Mouse (Mus musculus) lung, adult 2 months (tissue): Measurements from ENCODE around the gene Fam124a. TPM values are rescaled to one million over a fixed set of nuclear protein-coding genes. Genes with fewer than 3 reads are reported as not detected.

Experiments
- DNase-seq: peaks from one replicate; pipeline ENCODE4 v3.0.0; 2022
- H3K4me1 ChIP-seq: fragments of 200-500 bp; 2 replicates; pipeline ENCODE4 v1.6.1; 2011; ENCODE audit warnings: low read length; ENCODE audit not compliant: control insufficient read depth, insufficient read depth
- H3K4me3 ChIP-seq: fragments of 200-500 bp; replicated peaks from 2 replicates; pipeline ENCODE3; 2011; ENCODE audit warnings: low read depth, mild to moderate bottlenecking, control low read depth, low read length; ENCODE audit errors: extremely low read depth
- CTCF ChIP-seq: fragments of 200-500 bp; IDR thresholded peaks from 2 replicates; pipeline ENCODE4 v1.5.1; 2011; ENCODE audit warnings: mild to moderate bottlenecking, low read length, control low read depth; ENCODE audit not compliant: insufficient read depth
- POLR2A ChIP-seq: fragments of 200-500 bp; IDR thresholded peaks from 2 replicates; pipeline ENCODE4 v1.6.1; 2011; ENCODE audit warnings: low read depth, mild to moderate bottlenecking, control low read depth, low read length, borderline replicate concordance; ENCODE audit errors: extremely low read depth
- WGBS: fragments of 180-500 bp; shearing (Covaris S2); methylation state at CpG from one replicate; pipeline ENCODE4 v1.1.7; 2018; 5-methylcytosine and 5-hydroxymethylcytosine counted together
- polyA plus RNA-seq: library from polyadenylated mRNA; depleted of rRNA; stranded (reverse); fragments of >200 nt; gene quantifications from 2 replicates; pipeline ENCODE4 v1.2.3, GENCODE M21; 2012; rRNA removed

Gene Fam124a
- polyA plus RNA-seq, 1 experiment, result 14.6 TPM

DNA sequence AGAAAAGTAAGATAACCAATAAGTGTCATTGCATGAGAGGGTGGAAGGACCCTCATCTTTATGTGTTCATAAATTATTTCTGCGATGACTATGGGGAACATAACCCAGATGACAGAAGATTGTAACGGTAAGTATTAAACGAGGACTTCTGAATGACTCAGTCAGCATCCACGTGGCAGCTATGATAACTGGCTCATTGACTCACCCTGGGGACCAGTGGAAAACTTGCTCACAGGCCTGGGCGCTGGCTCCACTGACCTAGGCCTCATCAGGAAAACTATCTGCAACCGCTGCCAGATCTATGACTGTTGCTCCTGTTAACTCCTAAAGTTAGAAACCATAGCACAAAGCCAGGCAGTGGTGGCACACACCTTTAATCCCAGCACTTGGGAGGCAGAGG lies 92.9 kb downstream of the Fam124a start:
- TF ChIP-seq CTCF, result no peak
- Histone ChIP-seq H3K4me1 (no peaks in the 10 kb centered on the region), H3K4me3 (no peak overlapping the region)
- no peak for DNase-seq
- 83% methylated on average over 6 of the region's 6 CpGs for WGBS

DNA sequence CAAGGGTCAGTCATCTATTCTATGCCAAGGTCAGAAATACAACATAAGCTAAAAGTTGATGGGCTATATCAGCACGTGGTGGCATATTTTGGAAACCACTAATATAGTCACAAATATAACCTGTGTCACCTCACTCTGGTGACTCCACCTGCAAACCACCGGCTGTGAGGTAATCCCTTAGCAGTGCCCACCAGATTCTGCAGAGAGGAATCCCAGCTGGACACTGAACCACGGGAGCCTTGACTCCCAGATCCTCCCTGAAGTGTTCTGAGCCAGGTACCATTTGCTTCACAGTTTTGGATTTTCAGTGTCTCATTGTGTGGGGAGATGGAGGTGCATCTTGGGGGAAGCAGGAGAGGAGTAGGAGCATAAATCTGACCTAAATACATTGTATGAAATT lies 94.8 kb downstream of the Fam124a start:
- 66% methylated on average over 3 of the region's 3 CpGs for WGBS
- Histone ChIP-seq H3K4me1 (no peaks in the 10 kb centered on the region), H3K4me3 (no peak overlapping the region)
- DNase-seq, result no peak
- TF ChIP-seq CTCF (no peak), POLR2A (no peak)

DNA sequence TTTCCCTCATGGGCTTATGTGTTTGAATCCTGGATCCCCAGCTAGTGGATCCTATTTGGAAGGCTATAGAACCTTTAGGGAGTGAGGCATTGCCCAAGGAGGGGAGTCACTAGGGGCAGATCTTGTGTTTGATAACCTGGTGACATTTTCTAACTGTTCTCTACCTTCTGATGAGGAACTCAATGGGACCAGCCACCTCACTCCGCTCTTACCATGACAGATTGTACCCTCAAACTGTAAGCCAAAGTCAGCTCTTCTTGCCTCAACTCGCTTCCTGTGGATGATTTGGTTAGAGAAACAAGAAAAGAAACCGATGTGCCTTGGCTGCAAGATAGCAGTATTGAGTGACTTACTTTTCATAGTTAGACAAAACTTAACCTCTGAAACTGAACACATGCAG lies 96.2 kb downstream of the Fam124a start:
- 89% methylated on average over 3 of the region's 3 CpGs for WGBS

DNA sequence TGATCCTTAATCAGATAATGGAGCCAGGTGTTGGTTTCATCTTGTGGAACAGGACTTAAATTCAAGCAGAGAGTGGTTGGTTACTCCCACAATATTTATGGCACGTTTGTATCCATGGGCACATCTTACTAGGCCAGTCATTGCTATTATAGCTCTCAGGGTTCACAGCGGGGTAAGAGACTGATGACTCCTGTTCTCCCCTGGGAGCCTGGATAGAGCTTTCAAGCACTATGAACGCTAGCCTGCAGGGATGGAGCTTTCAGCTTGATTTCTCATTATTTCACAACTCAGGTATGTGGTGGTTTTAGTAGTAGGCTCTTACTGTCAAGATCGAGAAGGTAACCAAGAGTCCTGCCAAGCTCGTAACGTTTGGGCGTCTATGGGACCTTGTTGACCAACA lies 100.5 kb downstream of the Fam124a start:
- DNase-seq, result no peak
- WGBS, result 78% methylated on average over 7 of the region's 7 CpGs
- no peak overlapping the region for H3K4me3 ChIP-seq
- H3K4me1 ChIP-seq, result no peaks in the 10 kb centered on the region
- TF ChIP-seq CTCF, result no peak
- TF ChIP-seq POLR2A, result no peak

More for the DNA sequence above, 96.2 kb downstream of the Fam124a start:
- TF ChIP-seq CTCF, result no peak
- TF ChIP-seq POLR2A, result no peak
- DNase-seq, result no peak
- no peaks in the 10 kb centered on the region for H3K4me1 ChIP-seq
- no peak overlapping the region for H3K4me3 ChIP-seq

DNA sequence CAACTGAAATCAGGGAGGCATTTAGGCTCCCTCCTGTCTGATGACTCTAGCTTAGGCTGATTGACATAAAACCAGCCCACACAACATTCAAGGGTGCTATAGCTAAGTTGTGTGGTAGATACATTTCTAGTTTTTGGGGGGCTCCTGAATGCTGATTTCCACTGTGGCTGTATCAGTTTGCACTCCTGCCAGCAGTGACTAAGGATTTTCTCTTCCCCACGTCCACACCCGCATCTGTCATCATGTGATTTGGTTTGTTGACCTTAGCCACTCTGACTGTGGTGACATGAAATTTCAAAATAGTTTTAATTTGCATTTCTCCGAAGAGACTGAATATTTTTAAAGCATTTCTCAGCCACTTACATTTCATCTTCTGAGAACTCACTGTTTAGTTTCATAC lies 101.9 kb downstream of the Fam124a start:
- Histone ChIP-seq H3K4me1 (no peaks in the 10 kb centered on the region), H3K4me3 (no peak overlapping the region)
- no peak for DNase-seq
- no peak for TF ChIP-seq CTCF
- TF ChIP-seq POLR2A, result no peak
- 40% methylated on average over 3 of the region's 3 CpGs for WGBS

Other genes with a start within 250 kb of the Fam124a start
- not detected in 2 replicates for gene Gucy1b2, start 99.4 kb upstream of the Fam124a start, polyA plus RNA-seq
- gene Gm4131, start 11.2 kb downstream of the Fam124a start, polyA plus RNA-seq, result not detected in 2 replicates
- gene Serpine3, start 107.9 kb downstream of the Fam124a start, polyA plus RNA-seq, result not detected in 2 replicates
- 4.9 and 5.9 TPM in 2 replicates for gene Ints6, start 205.4 kb downstream of the Fam124a start, polyA plus RNA-seq